Mouse (Mus musculus) cerebellum, adult 2 months (tissue): ENCODE results near the gene Crtam.

Experiments
- CTCF ChIP-seq: fragments of 200-500 bp; IDR thresholded peaks from 2 replicates; pipeline ENCODE4 v1.5.1; 2011; ENCODE audit warnings: low read depth, mild to moderate bottlenecking, control low read depth, low read length, moderate library complexity, borderline replicate concordance; ENCODE audit not compliant: insufficient read depth
- POLR2A ChIP-seq: fragments of 200-500 bp; IDR thresholded peaks from 2 replicates; pipeline ENCODE4 v1.6.1; 2011; ENCODE audit warnings: low read length, control low read depth, borderline replicate concordance; ENCODE audit not compliant: insufficient read depth

- TF ChIP-seq POLR2A (no peak), CTCF (no peak)
These were observed 8.0 kb upstream of the Crtam start for GRCm38 (mm10) chr9:41012456-41012855.
